Mouse (Mus musculus) erythroid progenitor cell, adult 5-6 weeks (primary cell): ENCODE data around the gene Rbms2. TPM values are rescaled to one million over a fixed set of nuclear protein-coding genes. Genes with fewer than 3 reads are reported as not detected.
"Not testable (repeated sequence)": the region's sequence is repeated elsewhere in the genome, so short reads cannot be mapped to it uniquely, and the experiment has no call there.

Source experiments
- ATAC-seq: replicated peaks from 2 replicates; pipeline ENCODE4 v1.8.0; 2016; ENCODE audit warnings: moderate number of reproducible peaks, mild to moderate bottlenecking, moderate TSS enrichment, inconsistent platforms; ENCODE audit not compliant: poor library complexity, low FRiP score, severe bottlenecking
- total RNA-seq, 2 experiments: library from RNA; stranded (forward) in 1 of 2; stranded (reverse) in 1 of 2; fragments of 150-400 nt in 1 of 2; fragments of 186-747, 209-891 nt in 1 of 2; gene quantifications; 2 replicates each; pipeline versions ENCODE4 v1.2.3 to v1.2.4; 2015 to 2017; ENCODE audit warnings: low replicate concordance in 2 of 2

The Rbms2 gene
- total RNA-seq, 2 experiments from 2014 or later = 5.4 to 7.0 TPM

- ATAC-seq = peak; percentile 56
Observed at GRCm38 (mm10) chr10:128094340-128094968, 85.6 kb downstream of the Rbms2 start.

GRCm38 (mm10) chr10:128093496-128094294 is 86.4 kb downstream of the Rbms2 start:
- peak; percentile 51 for ATAC-seq

DNA sequence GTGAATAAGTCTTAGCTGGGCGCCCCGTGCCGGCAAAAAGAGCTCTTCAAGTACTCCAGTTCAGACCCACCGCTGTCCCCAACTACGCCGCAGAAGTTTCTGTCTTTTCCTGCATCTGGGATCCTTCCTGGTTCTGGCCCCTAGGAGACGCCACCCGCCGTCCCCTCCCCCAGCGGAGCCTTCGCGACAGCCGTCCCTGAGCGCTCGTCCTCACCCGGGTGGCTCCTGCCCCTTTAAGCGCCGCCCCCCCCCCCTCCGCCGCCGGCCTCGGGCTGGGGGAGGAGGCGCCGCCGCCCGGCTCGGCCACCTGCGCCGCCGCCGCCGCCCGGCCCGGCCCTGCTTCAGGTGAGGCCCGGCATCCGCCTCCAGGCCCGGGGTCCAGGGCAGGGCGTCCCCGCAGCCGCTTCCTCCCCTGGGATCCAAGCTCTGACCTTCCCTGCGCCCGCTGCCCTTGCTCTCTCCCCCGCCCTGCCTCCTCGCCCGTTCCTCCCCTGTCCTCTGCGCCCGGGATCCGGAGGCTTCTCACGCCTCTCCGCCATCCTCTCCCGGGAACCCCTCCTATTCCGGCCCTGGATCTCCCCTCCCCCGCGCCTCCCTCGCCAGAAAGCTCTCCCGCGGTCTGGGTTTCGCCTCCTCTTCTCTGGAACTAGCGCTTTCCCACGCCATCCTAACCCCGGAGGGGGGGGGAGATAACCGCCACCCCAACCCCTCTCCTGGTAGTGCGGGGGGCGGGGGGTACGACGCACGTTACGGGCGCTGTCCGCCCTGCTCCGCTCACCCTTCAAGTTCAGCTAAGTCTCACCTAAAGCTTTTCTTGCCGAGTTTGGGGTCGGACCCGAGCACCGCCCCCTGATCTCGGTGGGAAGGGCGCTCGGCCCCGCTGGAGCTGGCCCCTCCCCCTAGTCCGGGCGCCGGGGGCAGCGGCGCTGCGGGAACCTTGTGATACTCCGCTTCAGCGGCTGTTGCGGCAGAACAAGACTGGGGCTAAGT is 87.3 kb downstream of the Rbms2 start:
- peak; percentile 30 for ATAC-seq

GRCm38 (mm10) chr10:128091564-128092505 is 88.3 kb downstream of the Rbms2 start, which contains the start of gene Baz2a:
Gene Baz2a, plus strand, starts transcription at chr10:128091577.
- ATAC-seq = peak; percentile 60

DNA sequence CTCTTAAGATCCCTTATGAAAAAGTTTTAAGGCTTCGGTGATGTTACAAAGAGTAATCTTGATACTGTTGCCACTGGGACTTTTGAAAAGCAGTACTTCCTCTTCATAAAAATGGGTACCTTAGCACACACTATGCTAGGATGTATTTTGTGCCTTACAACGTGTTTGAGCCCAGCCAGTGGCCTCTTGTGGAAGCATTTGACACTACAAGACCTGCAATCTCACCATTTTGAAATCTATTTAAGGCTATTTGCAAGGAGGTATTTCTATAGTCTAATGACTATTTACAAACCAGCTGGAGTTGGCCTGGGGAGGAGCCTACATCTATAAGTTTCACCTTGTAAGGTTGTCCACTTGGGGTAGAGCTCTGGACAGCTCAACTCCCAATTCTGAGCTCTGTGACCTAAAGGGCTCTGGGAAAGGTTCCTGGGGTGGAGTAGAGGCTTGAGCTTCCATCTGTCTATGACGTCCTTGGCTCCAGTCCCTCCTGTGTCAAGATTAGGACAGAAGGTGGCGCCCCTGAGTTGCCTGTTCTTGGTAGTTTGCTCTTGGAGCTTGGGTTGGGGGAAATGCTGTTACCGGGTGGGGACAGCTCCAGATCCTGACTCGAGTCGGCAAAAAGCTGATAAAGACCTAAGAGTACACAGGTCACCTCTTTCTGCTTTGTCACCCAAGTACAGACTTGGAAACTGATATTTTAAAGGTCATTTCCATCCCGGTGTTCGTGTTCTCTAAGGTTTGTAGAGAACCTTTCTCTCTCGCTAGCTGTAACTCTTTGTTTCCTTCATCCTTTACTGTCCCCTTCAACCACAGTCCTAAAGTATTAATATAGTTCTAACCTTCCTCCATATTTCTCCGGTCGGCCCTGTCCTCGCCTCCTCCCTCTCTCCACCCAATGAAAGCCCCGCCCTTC is 89.2 kb downstream of the Rbms2 start:
- peak; percentile 68 for ATAC-seq

- ATAC-seq = no peak
Observed at GRCm38 (mm10) chr10:128089842-128090241, 90.3 kb downstream of the Rbms2 start.

DNA sequence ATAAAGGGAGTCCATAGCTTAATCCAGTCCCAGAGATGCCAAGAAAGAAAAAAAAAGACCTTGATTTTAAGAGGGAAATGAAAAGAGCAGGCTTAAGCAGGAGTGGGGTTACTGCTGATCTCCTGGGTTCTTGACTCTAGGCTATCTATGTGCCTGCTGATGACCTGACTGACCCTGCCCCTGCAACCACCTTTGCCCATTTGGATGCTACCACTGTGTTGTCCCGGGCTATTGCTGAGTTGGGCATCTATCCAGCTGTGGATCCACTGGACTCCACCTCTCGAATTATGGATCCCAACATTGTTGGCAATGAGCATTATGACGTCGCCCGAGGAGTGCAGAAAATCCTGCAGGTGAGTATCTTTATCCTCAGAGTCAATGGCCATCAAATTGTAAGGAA is 91.9 kb downstream of the Rbms2 start:
- ATAC-seq = no peak

DNA sequence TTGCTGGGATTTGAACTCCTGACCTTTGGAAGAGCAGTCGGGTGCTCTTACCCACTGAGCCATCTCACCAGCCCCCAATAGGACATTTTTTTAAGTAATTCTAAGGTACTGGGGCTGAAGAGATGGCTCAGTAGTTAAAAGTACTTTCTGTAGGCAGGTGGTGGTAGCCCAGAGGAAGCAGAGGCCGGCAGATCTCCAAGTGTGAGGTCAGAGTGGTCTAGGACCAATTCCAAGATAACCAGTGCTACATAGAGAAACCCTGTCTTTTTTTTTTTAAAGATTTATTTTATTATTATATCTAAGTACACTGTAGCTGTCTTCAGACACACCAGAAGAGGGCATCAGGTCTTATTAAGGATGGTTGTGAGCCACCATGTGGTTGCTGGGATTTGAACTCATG is 92.9 kb downstream of the Rbms2 start:
- not testable (repeated sequence) for ATAC-seq

- ATAC-seq = no peak
Observed at GRCm38 (mm10) chr10:128086391-128086790, 93.7 kb downstream of the Rbms2 start.

DNA sequence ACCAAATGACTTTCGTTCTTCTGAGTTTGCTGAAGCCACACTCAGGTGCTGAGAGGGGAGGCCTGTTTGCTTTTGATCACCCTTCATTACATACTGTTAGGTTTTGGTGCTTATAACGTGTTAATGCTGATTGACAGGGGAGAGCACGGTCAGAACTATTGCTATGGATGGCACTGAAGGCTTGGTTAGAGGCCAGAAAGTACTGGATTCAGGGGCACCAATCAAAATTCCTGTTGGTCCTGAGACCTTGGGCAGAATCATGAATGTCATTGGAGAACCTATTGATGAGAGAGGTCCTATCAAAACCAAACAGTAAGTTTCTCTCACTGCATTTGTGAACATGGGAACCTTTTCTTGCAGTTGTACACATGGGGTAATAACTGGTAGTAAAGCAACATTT is 95.9 kb downstream of the Rbms2 start:
- ATAC-seq = no peak

DNA sequence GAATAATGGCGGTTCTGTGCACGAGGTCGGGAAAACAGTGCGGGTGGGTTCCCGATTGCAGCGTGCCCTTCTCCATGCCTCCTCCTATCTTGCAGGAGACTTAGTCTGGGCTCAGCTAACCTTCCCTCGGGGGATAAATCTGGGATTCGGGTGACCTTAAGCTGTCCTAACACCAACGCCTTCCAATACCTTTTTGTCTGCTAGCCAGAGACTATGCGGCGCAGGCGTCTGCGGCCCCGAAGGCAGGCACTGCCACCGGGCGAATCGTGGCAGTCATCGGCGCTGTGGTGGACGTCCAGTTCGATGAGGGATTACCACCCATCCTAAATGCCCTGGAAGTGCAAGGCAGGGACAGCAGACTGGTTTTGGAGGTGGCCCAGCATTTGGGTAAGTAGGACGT is 96.4 kb downstream of the Rbms2 start:
- peak; percentile 10; the same call in 1 of the 2 replicates for ATAC-seq

- ATAC-seq = peak; percentile 94
Observed at GRCm38 (mm10) chr10:128082880-128083421, 97.1 kb downstream of the Rbms2 start, which contains the start of gene Atp5b. Gene Atp5b, plus strand, starts transcription at chr10:128083273.

GRCm38 (mm10) chr10:128082477-128082808 is 97.7 kb downstream of the Rbms2 start:
- ATAC-seq = peak; percentile 3; the same call in 1 of the 2 replicates

GRCm38 (mm10) chr10:128081807-128082476 is 98.2 kb downstream of the Rbms2 start:
- no peak for ATAC-seq
